Mouse (Mus musculus): ENCODE data around the gene Zfp280b. TPM values are rescaled to one million over a fixed set of nuclear protein-coding genes. Genes with fewer than 3 reads are reported as not detected.
A peak's percentile ranks its signal among the peaks of the same experiment; 100 is the strongest.
"Not testable (repeated sequence)": the region's sequence is repeated elsewhere in the genome, so short reads cannot be mapped to it uniquely, and the experiment has no call there.

Zfp280b gene
- 17.8 and 18.7 TPM in 2 replicates for polyA plus RNA-seq (2014; fragmentation: Nextera tagmentation; extraction: Ambion mirVana)

DNA sequence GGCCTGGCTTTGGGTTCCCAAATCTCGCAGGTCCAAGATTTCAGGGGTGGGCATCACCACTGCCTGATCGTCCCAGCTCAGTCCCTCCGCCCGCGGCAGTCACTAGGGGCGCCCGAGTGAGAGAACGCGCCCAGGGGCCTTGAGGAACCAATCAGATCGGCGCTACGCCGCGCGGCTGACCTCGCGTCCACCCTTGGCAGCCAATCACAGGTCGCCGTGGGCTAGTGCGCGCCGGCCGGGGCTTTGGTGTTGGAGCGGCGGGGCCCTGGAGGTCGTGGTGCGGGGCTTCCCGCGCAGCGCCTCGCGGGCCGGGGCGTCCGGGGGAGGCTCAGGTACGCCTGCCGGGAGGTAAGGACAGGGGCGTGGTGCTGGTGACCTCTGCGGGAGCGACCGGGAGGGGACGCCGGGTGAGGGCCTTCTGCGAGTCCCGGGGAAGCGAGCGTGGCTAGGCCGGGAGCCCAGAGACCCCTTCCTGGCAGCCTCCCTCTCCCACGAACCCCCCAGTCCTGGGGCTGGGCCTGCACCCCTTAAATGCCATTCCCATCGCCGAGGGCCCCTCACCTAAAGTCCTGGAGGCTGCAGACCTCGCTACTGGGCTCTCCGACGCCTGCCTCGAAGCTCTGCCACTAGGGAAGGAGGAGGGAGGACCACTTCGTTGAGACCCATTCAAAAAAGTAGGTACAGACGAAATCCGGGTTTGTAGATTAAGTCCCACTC is at the start of gene Zfp280b:
TSS of gene Zfp280b (plus strand) at position 249 of the 717 bp plus-strand sequence.
- peaks cover 6% of the 10 kb centered on the region; the same call in 1 of the 2 replicates for H3K4me1 ChIP-seq (ENCODE audit: control insufficient read depth, insufficient read depth, low read length)
- H3K27me3 ChIP-seq (replicated peaks; ENCODE audit: control insufficient read depth, insufficient read depth, low read length) = no peaks in the 10 kb centered on the region
- peak within 1 kb of the TSS; percentile 57 for H3K27ac ChIP-seq (replicated peaks; ENCODE audit: low read depth, low read length)
- ATAC-seq (ENCODE audit: low read depth) (peak; percentile 98), DNase-seq (ENCODE audit: low spot score) (peak; percentile 97)
- H3K9me3 ChIP-seq (ENCODE audit: control insufficient read depth, low read length) = no peaks in the 10 kb centered on the region
- peak within 1 kb of the TSS; percentile 93 for H3K9ac ChIP-seq (ENCODE audit: low read depth, low read length)
- under 1% methylated on average over 30 of the region's 58 CpGs for WGBS
- H3K4me3 ChIP-seq (ENCODE audit: low read depth, low read length) = peak within 1 kb of the TSS; percentile 86
- peaks cover 15% of the 10 kb centered on the region for H3K36me3 ChIP-seq (ENCODE audit: control insufficient read depth, insufficient read depth, low read length)
- H3K4me2 ChIP-seq (ENCODE audit: low read depth, low read length) = peak within 1 kb of the TSS; percentile 77

DNA sequence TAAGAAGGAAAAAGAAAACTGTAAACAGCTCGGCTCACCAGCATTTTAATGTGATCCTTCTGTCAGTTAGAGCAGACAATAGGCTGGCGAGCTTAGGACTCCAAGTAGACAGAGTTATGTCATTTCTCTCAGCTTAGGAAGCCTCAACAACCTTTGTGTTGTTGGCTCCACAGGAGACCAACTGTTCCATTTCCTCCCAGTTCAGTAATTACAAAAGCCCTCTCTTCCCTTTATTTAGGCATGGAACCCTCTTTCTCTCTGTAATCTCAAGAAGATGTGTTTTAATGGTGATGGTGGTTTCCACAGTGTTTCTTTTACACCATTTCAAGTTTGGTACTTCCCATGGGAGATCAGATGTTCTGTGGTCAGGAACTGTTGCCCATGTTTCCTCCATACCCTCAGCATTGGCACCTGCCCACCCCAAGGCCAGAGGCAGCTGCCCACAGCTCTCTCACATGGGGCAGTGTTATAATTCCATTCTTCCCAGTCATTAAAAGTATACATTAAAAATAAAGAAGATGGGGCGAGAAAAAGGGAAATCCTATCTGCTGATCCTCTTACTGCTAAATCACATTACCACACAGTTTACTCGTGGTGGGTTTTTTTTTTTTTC is 41.9 kb upstream of the Zfp280b start:
- no peaks in the 10 kb centered on the region for H3K27me3 ChIP-seq (replicated peaks; ENCODE audit: control insufficient read depth, insufficient read depth, low read length)
- WGBS = 62% methylated on average over 4 of the region's 4 CpGs
- ATAC-seq (ENCODE audit: low read depth) (no peak), DNase-seq (ENCODE audit: low spot score) (no peak)
- no peaks in the 10 kb centered on the region for H3K4me1 ChIP-seq (ENCODE audit: control insufficient read depth, insufficient read depth, low read length)
- H3K9me3 ChIP-seq (ENCODE audit: control insufficient read depth, low read length) = no peaks in the 10 kb centered on the region
- no peak overlapping the region for H3K4me3 ChIP-seq (ENCODE audit: low read depth, low read length)
- H3K36me3 ChIP-seq (ENCODE audit: control insufficient read depth, insufficient read depth, low read length) = no peaks in the 10 kb centered on the region
- H3K27ac ChIP-seq (replicated peaks; ENCODE audit: low read depth, low read length) = no peak overlapping the region
- no peak overlapping the region for H3K9ac ChIP-seq (ENCODE audit: low read depth, low read length)
- H3K4me2 ChIP-seq (ENCODE audit: low read depth, low read length) = no peak overlapping the region

DNA sequence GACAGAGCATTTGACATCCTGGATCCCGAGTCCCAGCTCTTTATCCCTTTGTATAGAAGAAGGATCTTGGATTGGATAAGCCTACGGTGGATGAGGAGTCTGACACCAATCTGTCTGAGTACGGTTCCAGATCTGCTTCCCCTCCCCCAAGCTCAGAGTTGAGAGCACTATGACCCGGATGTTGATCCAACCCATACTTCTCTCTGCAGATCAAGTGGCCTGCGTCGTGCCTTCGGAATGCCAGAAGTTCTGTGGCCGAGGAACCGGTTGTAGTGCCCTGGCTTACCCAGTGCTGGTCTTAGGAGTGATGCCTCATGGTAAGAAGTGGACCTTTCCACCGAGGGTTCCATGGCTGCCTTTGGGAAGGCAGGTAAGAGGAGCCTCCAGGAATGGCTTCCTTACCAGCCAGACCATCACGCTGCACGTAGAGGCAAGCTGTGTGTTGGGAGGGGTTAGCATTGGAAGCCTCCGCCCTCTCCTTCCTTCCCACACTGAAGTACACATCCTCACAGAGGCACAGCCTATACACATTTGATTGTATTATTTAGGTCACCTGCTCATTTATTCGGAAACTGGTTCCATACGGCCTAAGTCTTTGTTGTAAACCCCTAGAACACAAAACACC is 38.7 kb upstream of the Zfp280b start:
- Histone ChIP-seq H3K36me3 (ENCODE audit: control insufficient read depth, insufficient read depth, low read length) (no peaks in the 10 kb centered on the region), H3K9me3 (ENCODE audit: control insufficient read depth, low read length) (no peaks in the 10 kb centered on the region), H3K4me2 (ENCODE audit: low read depth, low read length) (no peak overlapping the region), H3K27me3 (replicated peaks; ENCODE audit: control insufficient read depth, insufficient read depth, low read length) (no peaks in the 10 kb centered on the region), H3K9ac (ENCODE audit: low read depth, low read length) (no peak overlapping the region), H3K4me3 (ENCODE audit: low read depth, low read length) (no peak overlapping the region), H3K27ac (replicated peaks; ENCODE audit: low read depth, low read length) (no peak overlapping the region), H3K4me1 (ENCODE audit: control insufficient read depth, insufficient read depth, low read length) (no peaks in the 10 kb centered on the region)
- ATAC-seq (ENCODE audit: low read depth) (no peak), DNase-seq (ENCODE audit: low spot score) (no peak)
- whole genome bisulfite sequencing = 84% methylated on average over 15 of the region's 15 CpGs

DNA sequence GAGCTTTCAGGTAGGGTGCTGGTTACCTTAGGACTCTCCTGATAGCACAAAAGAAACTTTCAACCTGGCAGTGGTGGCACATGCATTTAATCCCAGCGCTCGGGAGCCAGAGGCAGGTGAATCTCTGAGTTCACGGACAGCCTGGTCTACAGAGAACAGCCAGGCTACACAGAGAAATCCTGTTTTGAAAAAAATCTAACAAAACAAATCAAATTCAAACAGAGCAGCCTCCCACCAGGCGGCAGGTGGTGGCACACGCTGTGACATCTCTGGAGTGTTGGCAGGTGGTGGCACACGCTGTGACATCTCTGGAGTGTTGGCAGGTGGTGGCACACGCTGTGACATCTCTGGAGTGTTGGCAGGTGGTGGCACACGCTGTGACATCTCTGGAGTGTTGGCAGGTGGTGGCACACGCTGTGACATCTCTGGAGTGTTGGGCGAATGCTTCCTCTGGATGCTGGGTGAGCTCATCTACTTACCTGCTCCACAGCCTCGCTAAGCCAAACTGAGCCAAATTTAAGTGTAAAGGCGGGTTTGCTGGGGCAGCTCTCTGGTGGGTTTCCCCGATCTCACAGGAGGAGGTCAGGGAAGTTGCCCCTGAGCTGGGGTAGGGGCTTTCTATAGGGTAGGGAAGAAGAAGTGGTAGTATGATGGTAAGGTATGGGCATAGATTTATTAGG is 37.8 kb upstream of the Zfp280b start:
- not testable (repeated sequence) for H3K4me2 ChIP-seq (ENCODE audit: low read depth, low read length); H3K27ac ChIP-seq (replicated peaks; ENCODE audit: low read depth, low read length); H3K9ac ChIP-seq (ENCODE audit: low read depth, low read length); H3K27me3 ChIP-seq (replicated peaks; ENCODE audit: control insufficient read depth, insufficient read depth, low read length); H3K36me3 ChIP-seq (ENCODE audit: control insufficient read depth, insufficient read depth, low read length); H3K4me3 ChIP-seq (ENCODE audit: low read depth, low read length); H3K4me1 ChIP-seq (ENCODE audit: control insufficient read depth, insufficient read depth, low read length); H3K9me3 ChIP-seq (ENCODE audit: control insufficient read depth, low read length); DNase-seq (ENCODE audit: low spot score); ATAC-seq (ENCODE audit: low read depth)
- WGBS = 77% methylated on average over 11 of the region's 13 CpGs

DNA sequence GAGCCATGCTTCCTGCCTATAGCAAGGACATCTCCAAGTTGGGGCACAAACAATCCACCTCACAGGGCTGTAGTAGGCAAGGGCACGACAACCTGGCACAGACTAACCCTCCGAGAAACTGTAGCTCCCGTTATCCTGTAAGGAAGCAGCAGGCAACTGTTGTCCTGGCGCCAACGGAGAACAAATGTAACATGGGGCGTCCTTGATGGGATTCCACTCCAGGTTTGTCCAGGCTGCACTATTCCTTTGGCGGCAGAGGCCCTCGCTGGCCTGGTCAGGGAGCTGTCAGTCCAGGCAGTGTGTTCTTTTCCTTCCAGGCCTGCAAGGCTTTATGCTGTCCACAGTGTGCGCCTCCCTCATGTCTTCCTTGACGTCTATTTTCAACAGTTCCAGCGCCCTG is 37.0 kb upstream of the Zfp280b start:
- no peak for DNase-seq (ENCODE audit: low spot score)
- Histone ChIP-seq H3K36me3 (ENCODE audit: control insufficient read depth, insufficient read depth, low read length) (no peaks in the 10 kb centered on the region), H3K27ac (replicated peaks; ENCODE audit: low read depth, low read length) (no peak overlapping the region), H3K27me3 (replicated peaks; ENCODE audit: control insufficient read depth, insufficient read depth, low read length) (no peaks in the 10 kb centered on the region), H3K4me2 (ENCODE audit: low read depth, low read length) (no peak overlapping the region), H3K9ac (ENCODE audit: low read depth, low read length) (no peak overlapping the region), H3K4me1 (ENCODE audit: control insufficient read depth, insufficient read depth, low read length) (no peaks in the 10 kb centered on the region), H3K4me3 (ENCODE audit: low read depth, low read length) (no peak overlapping the region), H3K9me3 (ENCODE audit: control insufficient read depth, low read length) (no peaks in the 10 kb centered on the region)
- WGBS = 84% methylated on average over 11 of the region's 11 CpGs
- ATAC-seq (ENCODE audit: low read depth) = no peak

DNA sequence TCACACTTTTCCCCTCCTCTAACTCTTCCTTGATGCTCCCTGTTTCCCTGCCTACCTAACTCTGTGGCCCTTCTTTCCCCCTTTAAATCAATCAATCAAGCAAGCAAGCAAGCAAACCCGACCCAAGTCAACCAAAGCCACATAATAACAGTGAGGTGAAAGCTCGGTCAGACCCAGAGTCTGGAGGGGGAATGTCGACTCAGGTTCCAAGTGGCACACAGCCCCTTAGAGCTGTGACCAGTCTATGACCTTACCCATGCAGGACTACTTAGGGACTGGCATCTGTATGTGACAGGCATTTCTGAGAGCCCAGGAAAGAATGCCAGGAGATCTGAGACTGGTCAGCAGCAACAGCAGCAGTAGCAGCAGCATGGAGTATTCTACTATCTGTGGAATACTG is 36.1 kb upstream of the Zfp280b start:
- WGBS = 45% methylated on average over 3 of the region's 3 CpGs
- Histone ChIP-seq H3K4me1 (ENCODE audit: control insufficient read depth, insufficient read depth, low read length) (no peaks in the 10 kb centered on the region), H3K4me3 (ENCODE audit: low read depth, low read length) (no peak overlapping the region), H3K9me3 (ENCODE audit: control insufficient read depth, low read length) (no peaks in the 10 kb centered on the region), H3K4me2 (ENCODE audit: low read depth, low read length) (no peak overlapping the region), H3K27ac (replicated peaks; ENCODE audit: low read depth, low read length) (no peak overlapping the region), H3K36me3 (ENCODE audit: control insufficient read depth, insufficient read depth, low read length) (no peaks in the 10 kb centered on the region), H3K27me3 (replicated peaks; ENCODE audit: control insufficient read depth, insufficient read depth, low read length) (no peaks in the 10 kb centered on the region), H3K9ac (ENCODE audit: low read depth, low read length) (no peak overlapping the region)
- ATAC-seq (ENCODE audit: low read depth) (no peak), DNase-seq (ENCODE audit: low spot score) (peak; percentile 16)

DNA sequence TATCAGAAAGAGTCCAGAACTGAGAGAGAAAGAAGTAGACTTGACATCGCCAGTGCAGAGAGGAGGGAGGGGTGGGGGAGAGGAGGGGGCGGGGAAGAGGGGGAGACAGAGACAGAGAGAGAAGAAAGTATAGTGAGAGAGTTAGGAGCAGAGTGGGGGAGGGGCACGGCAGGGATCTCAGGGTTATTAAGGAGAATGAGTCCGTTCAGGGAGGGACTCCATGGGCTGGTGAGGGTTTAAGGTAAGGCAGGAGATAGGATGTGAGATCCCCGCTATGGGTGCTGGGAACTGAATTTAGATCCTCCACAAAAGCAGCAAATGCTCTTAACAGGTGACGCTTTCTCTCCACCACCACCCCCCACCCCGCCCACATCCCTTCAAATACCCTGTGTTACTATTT is 31.3 kb upstream of the Zfp280b start:
- no peak for DNase-seq (ENCODE audit: low spot score)
- ATAC-seq (ENCODE audit: low read depth) = no peak
- 25% methylated on average over 7 of the region's 7 CpGs for WGBS
- H3K36me3 ChIP-seq (ENCODE audit: control insufficient read depth, insufficient read depth, low read length) = no peaks in the 10 kb centered on the region
- peaks cover 5% of the 10 kb centered on the region for H3K4me1 ChIP-seq (ENCODE audit: control insufficient read depth, insufficient read depth, low read length)
- H3K9me3 ChIP-seq (ENCODE audit: control insufficient read depth, low read length) = no peaks in the 10 kb centered on the region
- H3K4me2 ChIP-seq (ENCODE audit: low read depth, low read length) = no peak overlapping the region
- H3K27ac ChIP-seq (replicated peaks; ENCODE audit: low read depth, low read length) = no peak overlapping the region
- H3K9ac ChIP-seq (ENCODE audit: low read depth, low read length) = no peak overlapping the region
- H3K27me3 ChIP-seq (replicated peaks; ENCODE audit: control insufficient read depth, insufficient read depth, low read length) = no peaks in the 10 kb centered on the region
- H3K4me3 ChIP-seq (ENCODE audit: low read depth, low read length) = no peak overlapping the region

DNA sequence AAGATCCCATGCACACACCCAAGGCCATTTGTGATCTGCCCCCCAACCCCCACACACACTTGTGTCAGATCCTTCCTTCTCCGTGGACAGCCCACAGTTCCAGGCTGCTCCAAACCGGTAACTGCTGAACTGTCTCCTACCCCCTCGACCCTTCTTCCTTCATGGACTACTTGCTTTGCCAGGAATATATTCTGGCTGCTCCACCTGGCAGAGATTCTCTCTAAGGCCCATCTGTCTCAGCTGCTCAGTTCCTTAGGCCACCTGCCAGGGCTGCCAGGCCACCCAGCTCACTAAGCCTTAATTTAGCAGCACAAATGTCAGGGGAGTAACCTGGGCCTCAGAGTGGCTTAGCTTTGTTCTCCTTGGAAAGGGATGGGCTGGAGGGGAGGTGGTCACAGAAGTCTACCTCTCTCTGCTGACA is 30.3 kb upstream of the Zfp280b start:
- H3K9me3 ChIP-seq (ENCODE audit: control insufficient read depth, low read length) = no peaks in the 10 kb centered on the region
- peak; percentile 62; the same call in 1 of the 2 replicates for ATAC-seq (ENCODE audit: low read depth)
- H3K9ac ChIP-seq (ENCODE audit: low read depth, low read length) = no peak overlapping the region
- H3K27ac ChIP-seq (replicated peaks; ENCODE audit: low read depth, low read length) = no peak overlapping the region
- peak; percentile 59 for DNase-seq (ENCODE audit: low spot score)
- WGBS = 18% methylated on average over 3 of the region's 3 CpGs
- H3K4me2 ChIP-seq (ENCODE audit: low read depth, low read length) = no peak overlapping the region
- H3K27me3 ChIP-seq (replicated peaks; ENCODE audit: control insufficient read depth, insufficient read depth, low read length) = no peaks in the 10 kb centered on the region
- H3K36me3 ChIP-seq (ENCODE audit: control insufficient read depth, insufficient read depth, low read length) = no peaks in the 10 kb centered on the region
- peaks cover 5% of the 10 kb centered on the region for H3K4me1 ChIP-seq (ENCODE audit: control insufficient read depth, insufficient read depth, low read length)
- no peak overlapping the region for H3K4me3 ChIP-seq (ENCODE audit: low read depth, low read length)

All from embryonic facial prominence, embryonic 14.5 days (tissue).